Mouse (Mus musculus) embryonic facial prominence, embryonic 14.5 days (tissue): ENCODE measurements around the gene Ttc39a. TPM values are rescaled to one million over a fixed set of nuclear protein-coding genes. Genes with fewer than 3 reads are reported as not detected.
A peak's percentile ranks its signal among the peaks of the same experiment; 100 is the strongest.

ENCODE experiments used
- ATAC-seq: fragments of 200-750 bp; cut with Nextera tagmentation; 2 replicates; pipeline ENCODE4 v1.8.0; 2017; ENCODE audit warnings: low read depth, moderate number of reproducible peaks, moderate TSS enrichment
- DNase-seq: peaks from one replicate; pipeline ENCODE4 v3.0.0-alpha.2; 2015; ENCODE audit warnings: low spot score
- H3K27ac ChIP-seq: fragments of 300-500 bp; sonication (generic); replicated peaks from 2 replicates; pipeline ENCODE4 v1.5.1; 2014; ENCODE audit warnings: low read depth, mild to moderate bottlenecking, low read length, moderate library complexity
- H3K27me3 ChIP-seq: fragments of 300-500 bp; sonication (generic); replicated peaks from 2 replicates; pipeline ENCODE4 v1.6.1; 2014; ENCODE audit warnings: low read length; ENCODE audit not compliant: control insufficient read depth, insufficient read depth
- H3K36me3 ChIP-seq: fragments of 300-500 bp; sonication (generic); 2 replicates; pipeline ENCODE4 v1.6.1; 2014; ENCODE audit warnings: low read length, mixed read lengths; ENCODE audit not compliant: control insufficient read depth, insufficient read depth
- H3K4me1 ChIP-seq: fragments of 300-500 bp; sonication (generic); 2 replicates; pipeline ENCODE4 v1.6.1; 2014; ENCODE audit warnings: antibody characterized with exemption, low read length; ENCODE audit not compliant: control insufficient read depth, insufficient read depth
- H3K4me2 ChIP-seq: fragments of 300-500 bp; sonication (generic); 2 replicates; pipeline ENCODE4 v1.6.1; 2014; ENCODE audit warnings: low read depth, mild to moderate bottlenecking, low read length, moderate library complexity, mixed read lengths
- H3K4me3 ChIP-seq: fragments of 300-500 bp; sonication (generic); 2 replicates; pipeline ENCODE4 v1.5.1; 2014; ENCODE audit warnings: low read depth, mild to moderate bottlenecking, low read length
- H3K9ac ChIP-seq: fragments of 300-500 bp; sonication (generic); 2 replicates; pipeline ENCODE4 v1.6.1; 2014; ENCODE audit warnings: low read depth, mild to moderate bottlenecking, low read length, moderate library complexity, mixed read lengths
- H3K9me3 ChIP-seq: fragments of 300-500 bp; sonication (generic); 2 replicates; pipeline ENCODE4 v1.6.1; 2016; ENCODE audit warnings: low read length; ENCODE audit not compliant: control insufficient read depth
- WGBS: fragments of 180-500 bp; shearing (Covaris S2); extraction: QIAGEN DNeasy Blood & Tissue Kit; methylation state at CpG from one replicate; pipeline ENCODE4 v1.1.7; 2014; 5-methylcytosine and 5-hydroxymethylcytosine counted together
- polyA plus RNA-seq: library from polyadenylated mRNA; unstranded; fragments of >200 nt; fragmentation: Nextera tagmentation; extraction: Ambion mirVana; gene quantifications from 2 replicates; pipeline ENCODE4 v1.2.1, GENCODE M21; 2014

The Ttc39a gene
- polyA plus RNA-seq, 1 experiment from 2014 or later = 4.0 TPM

- no peak overlapping the region for H3K4me3 ChIP-seq
- no peaks in the 10 kb centered on the region for H3K9me3 ChIP-seq
- no peak overlapping the region for H3K4me2 ChIP-seq
- ATAC-seq = no peak
- no peak overlapping the region for H3K27ac ChIP-seq
- no peaks in the 10 kb centered on the region for H3K27me3 ChIP-seq
- peaks cover 20% of the 10 kb centered on the region for H3K36me3 ChIP-seq
- DNase-seq = no peak
- H3K4me1 ChIP-seq = peaks cover 16% of the 10 kb centered on the region
- WGBS = 86% methylated on average over 6 of the region's 6 CpGs
- no peak overlapping the region for H3K9ac ChIP-seq
Observed at GRCm38 (mm10) chr4:109456821-109457220, 50.4 kb downstream of the Ttc39a start.

- Histone ChIP-seq H3K4me1 (peaks cover 16% of the 10 kb centered on the region), H3K27me3 (no peaks in the 10 kb centered on the region), H3K9me3 (no peaks in the 10 kb centered on the region), H3K4me3 (no peak overlapping the region), H3K4me2 (peak overlapping the region; percentile 2; the same call in 1 of the 2 replicates), H3K36me3 (peaks cover 3% of the 10 kb centered on the region; the same call in 1 of the 2 replicates), H3K9ac (no peak overlapping the region), H3K27ac (peak overlapping the region; percentile 79)
- 27% methylated on average over 3 of the region's 3 CpGs for WGBS
- ATAC-seq (peak; percentile 94), DNase-seq (peak; percentile 90)
Observed at GRCm38 (mm10) chr4:109460421-109461179, 54.2 kb downstream of the Ttc39a start.

GRCm38 (mm10) chr4:109463892-109464291, 57.5 kb downstream of the Ttc39a start:
- H3K27me3 ChIP-seq = no peaks in the 10 kb centered on the region
- no peak overlapping the region for H3K4me2 ChIP-seq
- no peak overlapping the region for H3K27ac ChIP-seq
- ATAC-seq (no peak), DNase-seq (no peak)
- H3K4me3 ChIP-seq = no peak overlapping the region
- no peak overlapping the region for H3K9ac ChIP-seq
- no peaks in the 10 kb centered on the region for H3K9me3 ChIP-seq
- no peaks in the 10 kb centered on the region for H3K36me3 ChIP-seq
- H3K4me1 ChIP-seq = peaks cover 16% of the 10 kb centered on the region

GRCm38 (mm10) chr4:109467687-109468086, 61.3 kb downstream of the Ttc39a start:
- DNase-seq (no peak), ATAC-seq (no peak)
- H3K27ac ChIP-seq = no peak overlapping the region
- H3K4me3 ChIP-seq = no peak overlapping the region
- no peak overlapping the region for H3K9ac ChIP-seq
- no peaks in the 10 kb centered on the region for H3K9me3 ChIP-seq
- H3K36me3 ChIP-seq = peaks cover 11% of the 10 kb centered on the region
- no peaks in the 10 kb centered on the region for H3K27me3 ChIP-seq
- no peaks in the 10 kb centered on the region; the same call in 1 of the 2 replicates for H3K4me1 ChIP-seq
- no peak overlapping the region for H3K4me2 ChIP-seq

GRCm38 (mm10) chr4:109471606-109472005, 65.2 kb downstream of the Ttc39a start:
- no peaks in the 10 kb centered on the region for H3K27me3 ChIP-seq
- DNase-seq = no peak
- no peak overlapping the region for H3K4me3 ChIP-seq
- peaks cover 13% of the 10 kb centered on the region for H3K36me3 ChIP-seq
- H3K4me2 ChIP-seq = no peak overlapping the region
- ATAC-seq = no peak
- no peak overlapping the region for H3K9ac ChIP-seq
- H3K9me3 ChIP-seq = no peaks in the 10 kb centered on the region
- peaks cover 7% of the 10 kb centered on the region for H3K4me1 ChIP-seq
- no peak overlapping the region for H3K27ac ChIP-seq

GRCm38 (mm10) chr4:109472566-109472965, 66.1 kb downstream of the Ttc39a start:
- DNase-seq = no peak
- H3K36me3 ChIP-seq = peaks cover 13% of the 10 kb centered on the region
- no peaks in the 10 kb centered on the region for H3K9me3 ChIP-seq
- peaks cover 7% of the 10 kb centered on the region for H3K4me1 ChIP-seq
- no peak overlapping the region for H3K9ac ChIP-seq
- no peak overlapping the region for H3K27ac ChIP-seq
- H3K27me3 ChIP-seq = no peaks in the 10 kb centered on the region
- no peak for ATAC-seq
- 89% methylated on average over 3 of the region's 3 CpGs for WGBS
- H3K4me2 ChIP-seq = no peak overlapping the region
- H3K4me3 ChIP-seq = no peak overlapping the region

- H3K27ac ChIP-seq = no peak overlapping the region
- 50% methylated on average over 2 of the region's 2 CpGs for WGBS
- H3K4me2 ChIP-seq = peak overlapping the region; percentile 76
- ATAC-seq = no peak
- H3K36me3 ChIP-seq = peaks cover 13% of the 10 kb centered on the region
- no peak for DNase-seq
- peaks cover 7% of the 10 kb centered on the region for H3K4me1 ChIP-seq
- H3K9ac ChIP-seq = peak overlapping the region; percentile 98
- H3K4me3 ChIP-seq = peak overlapping the region; percentile 96
- H3K27me3 ChIP-seq = no peaks in the 10 kb centered on the region
- no peaks in the 10 kb centered on the region for H3K9me3 ChIP-seq
Observed at GRCm38 (mm10) chr4:109475078-109475477, 68.7 kb downstream of the Ttc39a start.

- WGBS = under 1% methylated on average over 15 of the region's 68 CpGs
Observed at GRCm38 (mm10) chr4:109475577-109476553, 69.4 kb downstream of the Ttc39a start.

More at GRCm38 (mm10) chr4:109475577-109476553, 69.4 kb downstream of the Ttc39a start:
- Histone ChIP-seq H3K36me3 (peaks cover 13% of the 10 kb centered on the region), H3K9me3 (no peaks in the 10 kb centered on the region), H3K4me3 (peak overlapping the region; percentile 96), H3K9ac (peak overlapping the region; percentile 98), H3K27ac (peak overlapping the region; percentile 93), H3K4me2 (peak overlapping the region; percentile 76), H3K27me3 (no peaks in the 10 kb centered on the region), H3K4me1 (peaks cover 7% of the 10 kb centered on the region)
- DNase-seq (peak; percentile 34), ATAC-seq (peak; percentile 51)
